Mouse (Mus musculus) large intestine, adult 2 months (tissue): ENCODE results near the gene Cd164l2. TPM values are rescaled to one million over a fixed set of nuclear protein-coding genes. Genes with fewer than 3 reads are reported as not detected.

ENCODE experiments used
- polyA plus RNA-seq: library from polyadenylated mRNA; depleted of rRNA; stranded (reverse); fragments of >200 nt; gene quantifications from 2 replicates; pipeline ENCODE4 v1.2.3, GENCODE M21; 2012; rRNA removed

The Cd164l2 gene
- polyA plus RNA-seq, 1 experiment, result 0.38 TPM

Other genes starting within 250 kb of the Cd164l2 start
- 4.9 and 5.5 TPM in 2 replicates for gene Fgr, start 238.0 kb upstream of the Cd164l2 start, polyA plus RNA-seq
- 9.5 and 9.8 TPM in 2 replicates for gene Ahdc1, start 200.9 kb upstream of the Cd164l2 start, polyA plus RNA-seq
- 43.5 and 66.0 TPM in 2 replicates for gene Wasf2, start 81.6 kb upstream of the Cd164l2 start, polyA plus RNA-seq
- gene Gpr3, start 405 bp downstream of the Cd164l2 start, polyA plus RNA-seq, result 0.11 and 0.21 TPM in 2 replicates
- gene Map3k6, start 28.7 kb downstream of the Cd164l2 start, polyA plus RNA-seq, result 42.8 and 65.0 TPM in 2 replicates
- gene Sytl1, start 51.0 kb downstream of the Cd164l2 start, polyA plus RNA-seq, result 14.4 and 15.2 TPM in 2 replicates
- 91.8 and 95.3 TPM in 2 replicates for gene Tmem222, start 65.7 kb downstream of the Cd164l2 start, polyA plus RNA-seq
- gene Wdtc1, start 141.3 kb downstream of the Cd164l2 start, polyA plus RNA-seq, result 41.7 and 51.0 TPM in 2 replicates
- 32.5 and 42.8 TPM in 2 replicates for gene Slc9a1, start 157.6 kb downstream of the Cd164l2 start, polyA plus RNA-seq